Mouse (Mus musculus): ENCODE measurements around the gene Slc25a11. TPM values are rescaled to one million over a fixed set of nuclear protein-coding genes. Genes with fewer than 3 reads are reported as not detected.

Gene Slc25a11
- polyA plus RNA-seq (2014; fragmentation: Nextera tagmentation; extraction: Ambion mirVana), result 155 and 158 TPM in 2 replicates

DNA sequence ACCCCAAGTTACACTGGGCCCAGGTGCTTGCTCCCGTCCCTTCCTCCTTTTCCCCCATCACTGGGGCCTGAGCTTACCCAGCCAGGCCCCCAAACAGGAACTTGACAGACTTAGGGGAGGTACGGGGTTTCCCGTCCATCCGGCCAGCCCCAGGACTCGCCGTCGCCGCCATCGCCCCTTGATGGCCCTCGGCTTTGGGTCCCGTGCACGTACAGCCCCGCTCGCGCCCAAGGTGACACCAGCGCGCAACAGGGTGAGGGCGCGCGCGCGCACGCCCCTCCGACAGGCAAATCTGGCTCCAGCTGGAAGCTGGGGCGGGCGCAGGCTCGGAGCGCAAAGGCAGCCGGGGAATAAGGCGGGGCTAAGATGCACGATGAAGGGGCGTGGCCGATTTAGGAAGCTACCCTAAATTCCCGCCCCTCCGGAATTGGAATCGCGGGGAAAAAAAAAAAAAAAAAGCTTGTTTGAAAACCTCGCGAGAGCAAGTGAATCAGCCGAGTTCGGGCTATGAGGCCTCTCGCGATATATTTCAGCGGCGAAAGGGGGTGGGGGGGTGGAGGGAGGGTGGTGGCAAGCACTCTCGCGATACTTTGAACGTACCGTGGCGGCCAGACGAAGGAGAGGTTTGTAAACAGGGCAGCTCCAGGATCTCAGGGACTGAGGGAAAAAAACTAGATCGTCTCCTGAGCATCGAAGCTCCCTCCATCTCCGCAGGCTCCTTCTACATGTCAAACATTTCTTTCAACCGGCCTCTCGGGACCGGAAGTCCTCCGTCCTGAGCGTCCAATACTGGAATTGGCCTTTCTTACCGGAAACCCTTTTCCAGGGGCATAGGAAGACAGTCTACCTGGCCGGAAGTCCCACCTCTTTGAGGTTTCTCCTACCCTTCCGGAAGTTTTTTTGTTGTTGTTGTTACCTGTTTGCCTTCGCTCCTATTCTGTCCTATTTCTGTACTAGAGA is at the start of gene Slc25a11, which contains the start of gene Rnf167:
Gene Slc25a11, minus strand, starts transcription at position 789 of the 960 bp plus-strand sequence.
Gene Rnf167, plus strand, starts transcription at position 545 of the 960 bp plus-strand sequence.
- Histone ChIP-seq H3K9me3 (ENCODE audit: control insufficient read depth, low read length) (no peaks in the 10 kb centered on the region), H3K4me1 (replicated peaks; ENCODE audit: control insufficient read depth, insufficient read depth, low read length) (peaks cover 43% of the 10 kb centered on the region), H3K27ac (ENCODE audit: low read depth) (peak within 1 kb of the TSS; percentile 96), H3K4me3 (ENCODE audit: low read depth, low read length) (peak within 1 kb of the TSS; percentile 77), H3K9ac (ENCODE audit: low read length) (peak within 1 kb of the TSS; percentile 82), H3K36me3 (ENCODE audit: control insufficient read depth, insufficient read depth, low read length) (peaks cover 62% of the 10 kb centered on the region), H3K4me2 (ENCODE audit: low read length) (peak within 1 kb of the TSS; percentile 99), H3K27me3 (replicated peaks; ENCODE audit: control insufficient read depth, insufficient read depth, low read length) (no peaks in the 10 kb centered on the region)
- peak; percentile 97 for DNase-seq (ENCODE audit: low spot score)
- ATAC-seq (replicated peaks; ENCODE audit: low FRiP score, low TSS enrichment, low read depth), result peak; percentile 82
- WGBS, result under 1% methylated on average over 63 of the region's 63 CpGs

- H3K36me3 ChIP-seq (ENCODE audit: control insufficient read depth, insufficient read depth, low read length), result no peaks in the 10 kb centered on the region
- H3K27ac ChIP-seq (ENCODE audit: low read depth), result no peak overlapping the region
- WGBS, result 71% methylated on average over 3 of the region's 3 CpGs
- H3K4me1 ChIP-seq (replicated peaks; ENCODE audit: control insufficient read depth, insufficient read depth, low read length), result peaks cover 9% of the 10 kb centered on the region
- DNase-seq (ENCODE audit: low spot score) (no peak), ATAC-seq (replicated peaks; ENCODE audit: low FRiP score, low TSS enrichment, low read depth) (no peak)
- no peaks in the 10 kb centered on the region for H3K9me3 ChIP-seq (ENCODE audit: control insufficient read depth, low read length)
- H3K4me2 ChIP-seq (ENCODE audit: low read length), result no peak overlapping the region
- no peaks in the 10 kb centered on the region for H3K27me3 ChIP-seq (replicated peaks; ENCODE audit: control insufficient read depth, insufficient read depth, low read length)
- no peak overlapping the region for H3K9ac ChIP-seq (ENCODE audit: low read length)
- H3K4me3 ChIP-seq (ENCODE audit: low read depth, low read length), result no peak overlapping the region
Measured at GRCm38 (mm10) chr11:70693504-70693903, 46.2 kb upstream of the Slc25a11 start.

GRCm38 (mm10) chr11:70689578-70689977 is 42.3 kb upstream of the Slc25a11 start:
- ATAC-seq (replicated peaks; ENCODE audit: low FRiP score, low TSS enrichment, low read depth), result no peak

GRCm38 (mm10) chr11:70688372-70688771 is 41.1 kb upstream of the Slc25a11 start:
- peak overlapping the region; percentile 75 for H3K4me2 ChIP-seq (ENCODE audit: low read length)
- peak overlapping the region; percentile 71 for H3K9ac ChIP-seq (ENCODE audit: low read length)
- peak overlapping the region; percentile 71 for H3K4me3 ChIP-seq (ENCODE audit: low read depth, low read length)
- ATAC-seq (replicated peaks; ENCODE audit: low FRiP score, low TSS enrichment, low read depth) (no peak), DNase-seq (ENCODE audit: low spot score) (peak; percentile 56)
- H3K27me3 ChIP-seq (replicated peaks; ENCODE audit: control insufficient read depth, insufficient read depth, low read length), result no peaks in the 10 kb centered on the region
- 18% methylated on average over 8 of the region's 8 CpGs for WGBS
- H3K4me1 ChIP-seq (replicated peaks; ENCODE audit: control insufficient read depth, insufficient read depth, low read length), result peaks cover 25% of the 10 kb centered on the region
- peak overlapping the region; percentile 77 for H3K27ac ChIP-seq (ENCODE audit: low read depth)
- H3K9me3 ChIP-seq (ENCODE audit: control insufficient read depth, low read length), result no peaks in the 10 kb centered on the region
- peaks cover 21% of the 10 kb centered on the region for H3K36me3 ChIP-seq (ENCODE audit: control insufficient read depth, insufficient read depth, low read length)

More at GRCm38 (mm10) chr11:70689578-70689977, 42.3 kb upstream of the Slc25a11 start:
- Histone ChIP-seq H3K4me3 (ENCODE audit: low read depth, low read length) (no peak overlapping the region), H3K9ac (ENCODE audit: low read length) (no peak overlapping the region), H3K27ac (ENCODE audit: low read depth) (no peak overlapping the region), H3K9me3 (ENCODE audit: control insufficient read depth, low read length) (no peaks in the 10 kb centered on the region), H3K4me2 (ENCODE audit: low read length) (no peak overlapping the region), H3K27me3 (replicated peaks; ENCODE audit: control insufficient read depth, insufficient read depth, low read length) (no peaks in the 10 kb centered on the region), H3K36me3 (ENCODE audit: control insufficient read depth, insufficient read depth, low read length) (peaks cover 11% of the 10 kb centered on the region), H3K4me1 (replicated peaks; ENCODE audit: control insufficient read depth, insufficient read depth, low read length) (peaks cover 25% of the 10 kb centered on the region)
- WGBS, result 46% methylated on average over 4 of the region's 4 CpGs
- DNase-seq (ENCODE audit: low spot score), result no peak

DNA sequence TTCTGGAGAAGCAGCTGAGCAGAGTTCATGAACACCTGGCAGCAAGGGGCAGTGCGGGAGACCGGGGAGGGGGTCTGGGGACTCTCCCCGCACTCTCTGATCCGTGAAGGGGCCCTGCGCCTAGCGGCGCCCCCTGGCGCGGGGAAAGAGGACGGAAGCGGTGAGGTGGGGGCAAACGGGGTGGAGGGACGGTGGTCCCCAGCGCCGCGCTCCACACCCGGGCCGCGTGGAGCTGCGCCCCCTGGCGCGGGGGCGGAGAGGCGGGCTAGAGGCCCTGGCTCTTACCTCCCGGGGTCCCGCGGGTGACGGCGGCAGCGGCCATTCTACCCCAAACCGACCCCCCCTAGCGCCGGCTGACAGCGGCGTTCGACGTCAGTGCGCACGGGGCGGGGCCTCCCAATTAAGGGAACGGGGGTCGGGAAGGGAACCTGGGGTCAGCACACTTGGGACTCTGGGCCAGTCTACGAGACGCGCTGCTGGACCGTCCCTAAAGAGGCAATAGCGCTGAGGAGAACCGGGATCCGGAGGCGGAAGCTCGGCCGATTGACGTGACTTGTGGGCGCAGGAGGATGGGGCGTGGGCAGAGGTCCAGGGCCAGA is 40.4 kb upstream of the Slc25a11 start, which contains the start of gene Camta2:
Gene Camta2, minus strand, starts transcription at position 505 of the 599 bp plus-strand sequence.
- DNase-seq (ENCODE audit: low spot score) (peak; percentile 92), ATAC-seq (replicated peaks; ENCODE audit: low FRiP score, low TSS enrichment, low read depth) (peak; percentile 84)
- Histone ChIP-seq H3K9ac (ENCODE audit: low read length) (peak within 1 kb of the TSS; percentile 71), H3K4me2 (ENCODE audit: low read length) (peak within 1 kb of the TSS; percentile 75), H3K9me3 (ENCODE audit: control insufficient read depth, low read length) (no peaks in the 10 kb centered on the region), H3K4me3 (ENCODE audit: low read depth, low read length) (peak within 1 kb of the TSS; percentile 71), H3K36me3 (ENCODE audit: control insufficient read depth, insufficient read depth, low read length) (peaks cover 23% of the 10 kb centered on the region), H3K27me3 (replicated peaks; ENCODE audit: control insufficient read depth, insufficient read depth, low read length) (no peaks in the 10 kb centered on the region), H3K4me1 (replicated peaks; ENCODE audit: control insufficient read depth, insufficient read depth, low read length) (peaks cover 25% of the 10 kb centered on the region), H3K27ac (ENCODE audit: low read depth) (peak within 1 kb of the TSS; percentile 77)
- WGBS, result under 1% methylated on average over 49 of the region's 55 CpGs

DNA sequence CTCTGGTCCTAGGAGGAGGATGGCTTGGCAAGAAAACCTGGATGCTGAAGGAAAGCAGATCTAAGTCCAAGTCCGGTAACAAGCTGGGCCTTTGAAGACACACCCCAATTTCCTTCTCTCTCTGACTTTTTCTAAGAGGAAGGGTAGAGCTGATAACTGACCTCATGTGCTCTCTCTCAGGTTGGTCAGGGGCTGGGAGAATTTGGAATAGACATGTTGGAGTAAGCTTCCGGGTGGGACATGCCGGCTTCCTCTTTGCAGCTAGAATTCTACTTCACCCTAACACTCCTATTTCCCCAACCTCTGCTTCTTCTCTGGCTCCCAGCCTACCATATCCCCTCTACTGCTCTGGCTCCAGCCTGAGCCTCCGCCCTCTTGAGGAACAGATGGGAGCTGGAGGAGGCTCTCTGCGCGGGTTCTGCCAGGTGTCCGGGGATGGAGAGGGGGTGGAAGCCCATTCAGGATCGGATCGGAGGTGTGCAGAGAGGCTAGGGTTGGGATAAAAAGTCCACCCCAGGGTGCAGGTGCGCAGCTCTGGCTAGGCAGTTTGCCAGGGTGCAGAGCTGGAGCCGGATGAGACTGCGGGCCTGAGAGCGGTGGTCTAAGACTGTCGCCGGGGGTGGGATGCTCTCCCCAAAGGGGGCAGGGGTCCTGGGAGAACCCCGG is 39.8 kb upstream of the Slc25a11 start:
- peak overlapping the region; percentile 71 for H3K4me3 ChIP-seq (ENCODE audit: low read depth, low read length)
- peaks cover 27% of the 10 kb centered on the region for H3K36me3 ChIP-seq (ENCODE audit: control insufficient read depth, insufficient read depth, low read length)
- peaks cover 25% of the 10 kb centered on the region for H3K4me1 ChIP-seq (replicated peaks; ENCODE audit: control insufficient read depth, insufficient read depth, low read length)
- peak overlapping the region; percentile 75 for H3K4me2 ChIP-seq (ENCODE audit: low read length)
- H3K9me3 ChIP-seq (ENCODE audit: control insufficient read depth, low read length), result no peaks in the 10 kb centered on the region
- peak overlapping the region; percentile 71 for H3K9ac ChIP-seq (ENCODE audit: low read length)
- DNase-seq (ENCODE audit: low spot score), result peak; percentile 80
- 2% methylated on average over 16 of the region's 16 CpGs for WGBS
- peak overlapping the region; percentile 77 for H3K27ac ChIP-seq (ENCODE audit: low read depth)
- no peaks in the 10 kb centered on the region for H3K27me3 ChIP-seq (replicated peaks; ENCODE audit: control insufficient read depth, insufficient read depth, low read length)
- ATAC-seq (replicated peaks; ENCODE audit: low FRiP score, low TSS enrichment, low read depth), result peak; percentile 63

- Histone ChIP-seq H3K9me3 (ENCODE audit: control insufficient read depth, low read length) (no peaks in the 10 kb centered on the region), H3K4me2 (ENCODE audit: low read length) (no peak overlapping the region), H3K4me1 (replicated peaks; ENCODE audit: control insufficient read depth, insufficient read depth, low read length) (peaks cover 17% of the 10 kb centered on the region), H3K4me3 (ENCODE audit: low read depth, low read length) (no peak overlapping the region), H3K27ac (ENCODE audit: low read depth) (no peak overlapping the region), H3K36me3 (ENCODE audit: control insufficient read depth, insufficient read depth, low read length) (peaks cover 54% of the 10 kb centered on the region), H3K27me3 (replicated peaks; ENCODE audit: control insufficient read depth, insufficient read depth, low read length) (no peaks in the 10 kb centered on the region), H3K9ac (ENCODE audit: low read length) (no peak overlapping the region)
- WGBS, result 91% methylated on average over 5 of the region's 5 CpGs
- DNase-seq (ENCODE audit: low spot score) (no peak), ATAC-seq (replicated peaks; ENCODE audit: low FRiP score, low TSS enrichment, low read depth) (no peak)
Measured at GRCm38 (mm10) chr11:70683640-70684039, 36.4 kb upstream of the Slc25a11 start.

DNA sequence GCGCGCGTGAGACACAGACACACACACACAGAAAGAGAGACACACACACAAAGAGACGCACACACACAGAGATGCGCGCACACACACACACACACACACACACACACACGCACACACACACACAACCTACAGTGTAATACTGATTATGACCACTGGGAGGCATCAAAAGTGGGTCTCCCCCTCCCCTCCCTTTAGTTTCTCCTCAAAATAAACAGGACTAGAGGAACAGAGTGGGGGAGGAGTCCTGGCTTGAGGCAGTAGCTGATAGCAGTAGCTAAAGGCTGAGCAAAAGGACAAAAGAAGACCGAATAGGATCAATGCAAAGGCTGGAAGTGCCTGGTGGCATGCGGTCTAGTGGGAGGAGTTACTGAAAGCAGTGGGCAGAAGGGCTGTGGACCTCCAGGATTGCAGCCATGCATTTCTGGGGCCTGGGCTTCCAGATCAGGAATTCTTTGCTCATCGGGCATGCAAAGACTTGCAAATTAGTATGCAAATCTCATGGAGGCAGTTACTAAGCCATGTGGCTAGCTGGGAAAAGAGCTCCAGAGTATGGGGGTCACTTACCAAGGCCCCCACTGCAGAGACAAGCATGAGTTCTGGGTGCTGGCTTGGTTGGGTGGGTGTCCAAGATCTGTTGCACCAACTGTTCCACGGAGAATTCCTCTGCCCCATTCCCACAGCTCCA is 34.8 kb upstream of the Slc25a11 start:
- no peak overlapping the region for H3K9ac ChIP-seq (ENCODE audit: low read length)
- DNase-seq (ENCODE audit: low spot score) (peak; percentile 65), ATAC-seq (replicated peaks; ENCODE audit: low FRiP score, low TSS enrichment, low read depth) (peak; percentile 73)
- no peak overlapping the region for H3K4me3 ChIP-seq (ENCODE audit: low read depth, low read length)
- no peak overlapping the region for H3K27ac ChIP-seq (ENCODE audit: low read depth)
- WGBS, result 24% methylated on average over 11 of the region's 11 CpGs
- H3K27me3 ChIP-seq (replicated peaks; ENCODE audit: control insufficient read depth, insufficient read depth, low read length), result no peaks in the 10 kb centered on the region
- H3K36me3 ChIP-seq (ENCODE audit: control insufficient read depth, insufficient read depth, low read length), result peaks cover 59% of the 10 kb centered on the region
- H3K9me3 ChIP-seq (ENCODE audit: control insufficient read depth, low read length), result no peaks in the 10 kb centered on the region
- no peak overlapping the region for H3K4me2 ChIP-seq (ENCODE audit: low read length)
- peaks cover 9% of the 10 kb centered on the region for H3K4me1 ChIP-seq (replicated peaks; ENCODE audit: control insufficient read depth, insufficient read depth, low read length)
